In genomic region chr1:170538481-170539061, GRCm38 (mm10) we compare ENCODE assay signal across 13 mouse cellular contexts. TPM values are rescaled to one million over a fixed set of nuclear protein-coding genes. Genes with fewer than 3 reads are reported as not detected.
DNase-seq lines count a peak whose midpoint lies in the region; ATAC-seq and TF ChIP-seq lines count a peak whose summit lies in the region.
"Had no signal": no experiment of that assay in that cellular context is flagged by ENCODE, and none has a peak within 500 bp of the region (broad histone marks: within the 10 kb centered on the region; RNA-seq: fewer than 3 reads in every experiment).

No protein-coding gene starts in this region.

- no peak overlapping the region for H3K27ac ChIP-seq in kidney, embryonic 16.5 days (ENCODE audit: low read length)
- H3K27ac ChIP-seq in heart, postnatal 0 days (ENCODE audit: low read depth), result peak overlapping the region; percentile 63
- H3K27ac ChIP-seq: embryonic facial prominence, embryonic 13.5 days; liver, embryonic 14.5 days; midbrain, embryonic 10.5 days; stomach, postnatal 0 days had no signal

- no peak overlapping the region for H3K4me2 ChIP-seq in kidney, embryonic 16.5 days (replicated peaks; ENCODE audit: low read depth, low read length)
- no peak overlapping the region for H3K4me2 ChIP-seq in heart, postnatal 0 days (ENCODE audit: low read depth, low read length)
- H3K4me2 ChIP-seq: embryonic facial prominence, embryonic 13.5 days had no signal

- H3K9me3 ChIP-seq in kidney, embryonic 16.5 days (ENCODE audit: low read length), result peaks cover 3% of the 10 kb centered on the region; the same call in 1 of the 2 replicates
- no peaks in the 10 kb centered on the region for H3K9me3 ChIP-seq in heart, postnatal 0 days (replicated peaks; ENCODE audit: control insufficient read depth, low read length)
- H3K9me3 ChIP-seq: embryonic facial prominence, embryonic 13.5 days; midbrain, embryonic 10.5 days had no signal

- no peak for TF ChIP-seq CTCF in heart, postnatal 0 days (IDR thresholded peaks at IDR 0.05; ENCODE audit: low read depth)

- H3K4me3 ChIP-seq in kidney, embryonic 16.5 days (ENCODE audit: low read length), result no peak overlapping the region
- no peak overlapping the region for H3K4me3 ChIP-seq in heart, postnatal 0 days (ENCODE audit: low read depth, low read length)
- H3K4me3 ChIP-seq: embryonic facial prominence, embryonic 13.5 days; midbrain, embryonic 10.5 days had no signal

- H3K36me3 ChIP-seq in kidney, embryonic 16.5 days (ENCODE audit: insufficient read depth, low read length), result no peaks in the 10 kb centered on the region
- no peaks in the 10 kb centered on the region for H3K36me3 ChIP-seq in heart, postnatal 0 days (replicated peaks; ENCODE audit: control insufficient read depth, insufficient read depth, low read length)
- H3K36me3 ChIP-seq: embryonic facial prominence, embryonic 13.5 days had no signal

- no peak for TF ChIP-seq EP300 in heart, postnatal 0 days (IDR thresholded peaks at IDR 0.05; ENCODE audit: low read depth)

- no peak overlapping the region for H3K9ac ChIP-seq in kidney, embryonic 16.5 days (replicated peaks; ENCODE audit: low read length)
- no peak overlapping the region for H3K9ac ChIP-seq in heart, postnatal 0 days (replicated peaks; ENCODE audit: low read depth, low read length)
- H3K9ac ChIP-seq: embryonic facial prominence, embryonic 13.5 days; liver, embryonic 14.5 days had no signal

- no peak for ATAC-seq in kidney, embryonic 16.5 days (ENCODE audit: low FRiP score, low TSS enrichment)
- peak; percentile 73 for ATAC-seq in heart, postnatal 0 days (ENCODE audit: insufficient read depth, low read depth)
- ATAC-seq in monocyte, adult 5-6 weeks (replicated peaks; ENCODE audit: insufficient number of reproducible peaks, low FRiP score, low TSS enrichment, poor library complexity, severe bottlenecking), result no peak
- ATAC-seq: activated CD4-positive, CD25-positive, alpha-beta regulatory T cell, adult 4 months had no signal

- H3K4me1 ChIP-seq in kidney, embryonic 16.5 days (ENCODE audit: insufficient read depth, low read length), result peaks cover 4% of the 10 kb centered on the region; the same call in 1 of the 2 replicates
- H3K4me1 ChIP-seq in heart, postnatal 0 days (ENCODE audit: control insufficient read depth, insufficient read depth), result peaks cover 34% of the 10 kb centered on the region
- H3K4me1 ChIP-seq: midbrain, embryonic 10.5 days had no signal

- no peaks in the 10 kb centered on the region for H3K27me3 ChIP-seq in kidney, embryonic 16.5 days (ENCODE audit: insufficient read depth, low read length)
- no peaks in the 10 kb centered on the region for H3K27me3 ChIP-seq in heart, postnatal 0 days (ENCODE audit: control insufficient read depth, insufficient read depth, low read length)
- H3K27me3 ChIP-seq: embryonic facial prominence, embryonic 13.5 days had no signal

- WGBS in kidney, embryonic 16.5 days, result 81% methylated on average over 9 of the region's 9 CpGs
- WGBS in heart, postnatal 0 days, result 35% methylated on average over 9 of the region's 9 CpGs

- DNase-seq in kidney, adult 11 months, result peak; percentile 85
- DNase-seq in ZHBTc4 (ENCODE audit: low read depth, low spot score), result peak; percentile 28
- peak; percentile 57 for DNase-seq in cerebellum, adult 18-20 months
- peak; percentile 56 for DNase-seq in heart, postnatal 0 days (ENCODE audit: low spot score)
- no peak for DNase-seq in urinary bladder, postnatal 25 days (ENCODE audit: low spot score)
- DNase-seq: gastrocnemius, postnatal 10 days had no signal

RNA-seq across cellular contexts. Expression of gene Nos1ap, which starts 51.1 kb away (rescaled TPM):
- polyA plus RNA-seq in kidney, embryonic 16.5 days (2015; fragmentation: Nextera tagmentation; extraction: Ambion mirVana), result 18.0 and 24.1 TPM in 2 replicates
- total RNA-seq in heart, postnatal 0 days (2014; rRNA removed; ENCODE audit: low replicate concordance), result 0.99 and 22.1 TPM in 2 replicates
- polyA plus RNA-seq in heart, postnatal 0 days (2015; fragmentation: Nextera tagmentation; extraction: Ambion mirVana), result 7.7 and 10.3 TPM in 2 replicates
- 0.21 to 1.8 TPM (median 1.8 TPM) in 3 replicates for total RNA-seq in monocyte, adult 5-6 weeks (2017)
- polyA plus RNA-seq: activated CD4-positive, CD25-positive, alpha-beta regulatory T cell, adult 4 months had no signal
